Mouse (Mus musculus) hindbrain, embryonic 12.5 days (tissue): ENCODE data around the gene Snta1. TPM values are rescaled to one million over a fixed set of nuclear protein-coding genes. Genes with fewer than 3 reads are reported as not detected.
A peak's percentile ranks its signal among the peaks of the same experiment; 100 is the strongest.
"Not testable (repeated sequence)": the region's sequence is repeated elsewhere in the genome, so short reads cannot be mapped to it uniquely, and the experiment has no call there.

Experiments
- ATAC-seq: fragments of 200-750 bp; cut with Nextera tagmentation; 2 replicates; pipeline ENCODE4 v1.8.0; 2017; ENCODE audit warnings: moderate TSS enrichment; ENCODE audit not compliant: low FRiP score
- H3K27ac ChIP-seq: fragments of 300-500 bp; sonication (generic); 2 replicates; pipeline ENCODE4 v1.5.1; 2016; ENCODE audit warnings: mild to moderate bottlenecking
- H3K27me3 ChIP-seq: fragments of 300-500 bp; sonication (generic); 2 replicates; pipeline ENCODE4 v1.6.1; 2016; ENCODE audit warnings: mild to moderate bottlenecking
- H3K36me3 ChIP-seq: fragments of 300-500 bp; sonication (generic); 2 replicates; pipeline ENCODE4 v1.6.1; 2016; ENCODE audit warnings: mild to moderate bottlenecking
- H3K4me1 ChIP-seq: fragments of 300-500 bp; sonication (generic); 2 replicates; pipeline ENCODE4 v1.6.1; 2016
- H3K4me2 ChIP-seq: fragments of 300-500 bp; sonication (generic); replicated peaks from 2 replicates; pipeline ENCODE4 v1.6.1; 2016; ENCODE audit warnings: mild to moderate bottlenecking
- H3K4me3 ChIP-seq: fragments of 300-500 bp; sonication (generic); 2 replicates; pipeline ENCODE4 v1.5.1; 2016; ENCODE audit warnings: mild to moderate bottlenecking
- H3K9ac ChIP-seq: fragments of 300-500 bp; sonication (generic); 2 replicates; pipeline ENCODE4 v1.6.1; 2016; ENCODE audit warnings: mild to moderate bottlenecking, moderate library complexity
- H3K9me3 ChIP-seq: fragments of 300-500 bp; sonication (generic); replicated peaks from 2 replicates; pipeline ENCODE4 v1.6.1; 2016; ENCODE audit warnings: mild to moderate bottlenecking
- whole genome bisulfite sequencing: fragments of 180-500 bp; shearing (Covaris S2); methylation state at CpG from one replicate; pipeline ENCODE4 v1.1.7; 2016; 5-methylcytosine and 5-hydroxymethylcytosine counted together
- polyA plus RNA-seq: library from polyadenylated mRNA; unstranded; fragments of >200 nt; fragmentation: Nextera tagmentation; extraction: Ambion mirVana; gene quantifications from 2 replicates; pipeline ENCODE4 v1.2.1, GENCODE M21; 2016

Snta1 gene
- polyA plus RNA-seq, 1 experiment from 2014 or later: 8.9 TPM

DNA sequence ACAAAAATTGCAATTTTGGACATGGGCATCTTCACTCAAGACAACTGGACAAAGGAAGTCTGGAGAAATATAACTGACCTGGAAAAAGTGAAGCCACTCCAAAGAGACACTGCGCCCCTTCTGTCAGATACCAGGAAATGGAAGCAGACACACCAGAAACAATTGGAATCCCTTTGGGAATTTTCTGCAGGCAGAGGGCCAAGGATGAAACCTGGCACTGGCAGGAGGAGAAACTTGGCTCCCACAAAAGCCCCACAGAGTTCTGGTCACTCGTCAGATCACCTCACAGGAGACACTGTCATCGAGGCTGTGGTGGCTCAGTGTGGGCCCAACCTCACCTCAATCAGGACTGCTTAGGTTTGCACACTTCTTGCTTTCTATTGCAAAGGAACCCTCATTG is 13.3 kb downstream of the Snta1 start:
- Histone ChIP-seq H3K9me3 (no peaks in the 10 kb centered on the region), H3K36me3 (0 out of 2 replicates have a peak, but pooled peaks cover 2% of the 10 kb centered on the region), H3K27ac (no peak overlapping the region), H3K4me1 (no peaks in the 10 kb centered on the region), H3K4me3 (no peak overlapping the region), H3K9ac (no peak overlapping the region), H3K27me3 (no peaks in the 10 kb centered on the region), H3K4me2 (no peak overlapping the region)
- no peak for ATAC-seq
- WGBS: 80% methylated on average over 3 of the region's 3 CpGs

DNA sequence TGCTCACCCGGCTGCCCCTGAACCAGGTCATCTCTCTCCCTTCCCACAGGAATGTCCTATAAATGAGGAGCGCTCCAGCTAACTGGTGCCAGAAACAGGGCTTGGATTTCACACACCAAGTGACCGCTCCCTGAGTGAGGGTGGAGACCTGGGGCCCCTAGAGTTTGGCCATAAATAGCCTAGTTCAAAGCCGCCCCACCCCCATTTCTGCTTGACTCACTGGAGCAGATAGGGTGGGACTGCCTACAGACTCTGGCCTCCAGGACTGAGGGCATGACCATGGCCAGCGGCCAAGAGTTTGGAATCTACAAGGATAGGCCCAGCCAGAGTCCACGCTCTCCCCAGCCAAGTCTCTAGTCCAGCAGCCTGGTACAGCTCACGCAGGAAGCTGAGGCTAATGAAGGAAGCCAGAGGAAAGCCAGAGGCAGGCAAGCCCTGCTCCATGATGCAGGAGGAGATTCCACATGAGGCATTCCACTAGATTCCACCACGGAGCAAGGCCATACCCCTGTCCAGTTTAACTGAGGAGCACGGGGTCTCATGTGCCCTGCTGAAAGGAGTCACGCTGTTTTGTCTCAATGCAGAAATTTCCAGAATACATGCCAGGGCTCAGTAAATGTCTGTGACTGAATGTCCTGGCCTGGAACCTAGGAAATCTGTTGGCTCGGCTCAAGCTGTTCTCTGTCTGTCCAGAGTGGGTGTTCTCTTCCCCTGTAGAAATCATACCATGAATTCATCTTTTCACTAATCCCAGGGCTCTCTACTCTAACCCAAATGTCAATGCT is 17.5 kb downstream of the Snta1 start:
- H3K4me3 ChIP-seq: no peak overlapping the region
- no peaks in the 10 kb centered on the region for H3K9me3 ChIP-seq
- H3K4me1 ChIP-seq: no peaks in the 10 kb centered on the region
- no peak overlapping the region for H3K9ac ChIP-seq
- H3K27me3 ChIP-seq: no peaks in the 10 kb centered on the region
- H3K27ac ChIP-seq: no peak overlapping the region
- H3K4me2 ChIP-seq: no peak overlapping the region
- no peaks in the 10 kb centered on the region for H3K36me3 ChIP-seq
- 85% methylated on average over 11 of the region's 11 CpGs for WGBS
- no peak for ATAC-seq

DNA sequence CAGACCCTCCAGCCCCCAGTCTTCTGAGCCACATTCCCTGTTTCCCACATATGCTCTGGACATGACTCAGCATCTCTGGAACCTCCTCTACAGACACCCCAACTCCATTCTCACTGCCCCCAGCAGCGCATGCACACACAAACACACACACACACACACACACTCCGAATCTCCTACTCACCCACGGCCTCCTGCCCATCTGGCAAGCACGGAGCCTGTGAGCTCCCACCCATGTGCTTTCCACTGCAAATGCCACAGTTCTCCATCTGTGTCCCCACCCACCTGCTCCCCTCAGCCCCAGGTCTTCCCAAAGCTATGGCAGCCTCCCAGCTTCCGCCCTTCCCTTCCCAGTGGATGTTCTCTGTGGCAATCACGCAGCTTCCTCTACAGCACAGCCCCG is 28.8 kb downstream of the Snta1 start:
- Histone ChIP-seq H3K4me3 (no peak overlapping the region), H3K27me3 (no peaks in the 10 kb centered on the region)
- WGBS: 90% methylated on average over 7 of the region's 7 CpGs

DNA sequence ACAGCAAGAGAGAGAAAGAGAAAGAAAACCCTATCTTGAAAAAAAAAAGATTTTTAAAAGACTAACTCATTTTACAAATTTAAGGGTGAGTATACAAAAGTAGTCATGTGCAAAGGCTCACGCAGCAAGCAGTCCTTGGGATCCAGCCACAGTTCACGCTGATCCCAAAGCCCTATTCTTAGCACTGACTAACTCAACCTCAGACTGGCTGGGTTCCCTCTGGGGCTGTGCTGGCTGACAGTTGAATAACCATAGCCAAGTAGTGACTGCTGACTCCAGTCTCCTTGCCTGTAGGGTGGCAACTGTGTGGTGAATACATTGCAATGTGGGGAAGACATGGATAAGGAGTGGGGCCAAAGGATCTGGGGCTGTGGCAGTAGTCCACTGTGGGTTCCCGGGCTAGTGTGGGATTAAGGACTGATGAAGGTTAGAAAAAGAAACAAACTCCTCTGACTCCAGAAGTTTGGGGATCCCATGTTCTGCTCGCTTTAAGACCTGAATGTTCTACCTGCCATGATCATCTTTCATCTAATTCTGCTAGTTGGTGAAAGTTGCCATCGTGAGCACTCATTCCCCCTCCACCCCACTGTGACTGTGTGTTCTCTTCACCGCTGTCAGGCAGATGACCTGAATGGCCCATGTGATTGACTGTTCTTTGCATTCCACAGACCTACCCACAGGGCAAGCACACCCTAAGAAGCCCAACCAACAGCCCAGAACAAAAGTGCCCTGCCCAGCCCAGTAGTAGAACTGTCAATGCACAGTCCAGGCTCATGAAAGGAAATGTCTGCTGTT is 32.9 kb downstream of the Snta1 start:
- no peaks in the 10 kb centered on the region for H3K9me3 ChIP-seq
- no peak overlapping the region for H3K27ac ChIP-seq
- no peaks in the 10 kb centered on the region for H3K27me3 ChIP-seq
- ATAC-seq: no peak
- H3K4me1 ChIP-seq: peaks cover 3% of the 10 kb centered on the region; the same call in 1 of the 2 replicates
- no peak overlapping the region for H3K4me3 ChIP-seq
- 79% methylated on average over 6 of the region's 6 CpGs for WGBS
- no peaks in the 10 kb centered on the region for H3K36me3 ChIP-seq
- no peak overlapping the region for H3K4me2 ChIP-seq
- H3K9ac ChIP-seq: no peak overlapping the region

More for the DNA sequence above, 28.8 kb downstream of the Snta1 start:
- Histone ChIP-seq H3K9ac (no peak overlapping the region), H3K4me2 (no peak overlapping the region), H3K27ac (no peak overlapping the region), H3K36me3 (no peaks in the 10 kb centered on the region), H3K9me3 (no peaks in the 10 kb centered on the region), H3K4me1 (no peaks in the 10 kb centered on the region)
- no peak for ATAC-seq

DNA sequence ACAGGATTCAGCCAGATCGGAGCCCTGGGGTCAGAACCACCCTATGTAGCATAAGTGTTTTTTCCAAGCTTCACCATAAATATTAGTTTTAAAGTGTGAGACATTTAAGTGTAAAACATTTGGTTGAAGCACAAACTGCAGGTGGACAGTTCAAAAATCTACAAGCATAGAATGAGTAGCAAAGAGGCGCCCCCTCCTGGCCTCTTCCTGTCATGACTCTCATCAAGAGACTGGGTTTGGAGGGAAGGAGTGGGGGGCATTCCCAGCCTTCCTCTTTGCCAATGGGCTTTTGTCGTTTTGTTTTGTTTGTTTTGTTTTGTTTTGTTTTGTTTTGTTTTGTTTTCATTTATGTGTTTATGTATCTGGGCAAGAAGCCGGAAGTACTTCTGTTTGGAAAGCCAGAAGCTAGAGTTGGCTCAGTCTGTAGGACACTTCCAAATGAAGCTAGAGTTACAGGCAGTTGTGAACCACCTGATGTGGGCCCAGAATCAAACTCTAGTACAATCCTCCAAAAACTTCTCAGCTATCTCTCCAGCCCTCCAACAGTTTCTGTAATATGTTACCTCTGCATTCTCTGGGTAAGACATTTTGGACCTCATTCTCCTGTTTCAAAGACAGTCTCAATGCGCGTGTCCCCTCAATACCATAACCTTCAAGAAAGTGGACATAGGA is 33.8 kb downstream of the Snta1 start:
- no peaks in the 10 kb centered on the region for H3K9me3 ChIP-seq
- no peak overlapping the region for H3K4me3 ChIP-seq
- H3K27ac ChIP-seq: no peak overlapping the region
- no peaks in the 10 kb centered on the region for H3K27me3 ChIP-seq
- peaks cover 3% of the 10 kb centered on the region; the same call in 1 of the 2 replicates for H3K4me1 ChIP-seq
- H3K4me2 ChIP-seq: no peak overlapping the region
- WGBS: 61% methylated on average over 6 of the region's 6 CpGs
- no peak for ATAC-seq
- H3K9ac ChIP-seq: no peak overlapping the region
- H3K36me3 ChIP-seq: no peaks in the 10 kb centered on the region

DNA sequence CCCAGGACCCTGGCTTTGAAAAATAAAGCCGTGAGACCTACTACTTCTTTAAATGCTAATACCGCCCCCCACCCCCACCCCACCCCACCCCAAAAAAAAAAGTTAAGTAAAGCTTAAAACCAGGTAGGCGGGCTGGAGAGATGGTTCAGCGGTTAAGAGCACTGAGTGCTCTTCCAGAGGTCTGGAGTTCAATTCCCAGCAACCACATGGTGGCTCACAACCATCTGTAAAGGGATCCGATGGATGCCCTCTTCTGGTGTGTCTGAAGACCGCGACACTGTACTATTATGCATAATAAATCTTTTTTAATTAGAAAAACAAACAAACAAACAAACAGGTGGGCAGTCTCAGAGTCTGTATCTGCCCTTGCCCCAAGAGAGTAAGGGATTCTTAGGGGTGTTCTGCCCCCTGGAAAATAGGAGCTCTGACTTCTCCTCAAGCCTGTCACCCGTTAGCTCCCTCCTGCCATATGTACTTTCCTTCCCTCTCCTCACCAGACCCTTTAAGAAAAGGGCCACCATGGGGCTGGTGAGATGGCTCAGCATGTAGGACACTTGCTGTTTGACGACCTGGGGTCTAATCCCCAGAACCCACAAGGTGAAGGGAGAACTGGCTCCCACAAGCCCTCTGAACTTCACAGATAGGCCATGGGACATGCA is 34.9 kb downstream of the Snta1 start, which contains the start of gene Cdk5rap1:
Gene Cdk5rap1, minus strand, starts transcription at position 169 of the 659 bp plus-strand sequence.
- ATAC-seq: peak; percentile 37; the same call in 1 of the 2 replicates
- no peaks in the 10 kb centered on the region for H3K9me3 ChIP-seq
- peak within 1 kb of the TSS; percentile 55 for H3K4me3 ChIP-seq
- peaks cover 6% of the 10 kb centered on the region; the same call in 1 of the 2 replicates for H3K36me3 ChIP-seq
- H3K4me1 ChIP-seq: peaks cover 3% of the 10 kb centered on the region; the same call in 1 of the 2 replicates
- peak within 1 kb of the TSS; percentile 70 for H3K9ac ChIP-seq
- H3K4me2 ChIP-seq: peak within 1 kb of the TSS; percentile 75
- WGBS: 16% methylated on average over 9 of the region's 9 CpGs
- H3K27ac ChIP-seq: peak within 1 kb of the TSS; percentile 73
- H3K27me3 ChIP-seq: no peaks in the 10 kb centered on the region

DNA sequence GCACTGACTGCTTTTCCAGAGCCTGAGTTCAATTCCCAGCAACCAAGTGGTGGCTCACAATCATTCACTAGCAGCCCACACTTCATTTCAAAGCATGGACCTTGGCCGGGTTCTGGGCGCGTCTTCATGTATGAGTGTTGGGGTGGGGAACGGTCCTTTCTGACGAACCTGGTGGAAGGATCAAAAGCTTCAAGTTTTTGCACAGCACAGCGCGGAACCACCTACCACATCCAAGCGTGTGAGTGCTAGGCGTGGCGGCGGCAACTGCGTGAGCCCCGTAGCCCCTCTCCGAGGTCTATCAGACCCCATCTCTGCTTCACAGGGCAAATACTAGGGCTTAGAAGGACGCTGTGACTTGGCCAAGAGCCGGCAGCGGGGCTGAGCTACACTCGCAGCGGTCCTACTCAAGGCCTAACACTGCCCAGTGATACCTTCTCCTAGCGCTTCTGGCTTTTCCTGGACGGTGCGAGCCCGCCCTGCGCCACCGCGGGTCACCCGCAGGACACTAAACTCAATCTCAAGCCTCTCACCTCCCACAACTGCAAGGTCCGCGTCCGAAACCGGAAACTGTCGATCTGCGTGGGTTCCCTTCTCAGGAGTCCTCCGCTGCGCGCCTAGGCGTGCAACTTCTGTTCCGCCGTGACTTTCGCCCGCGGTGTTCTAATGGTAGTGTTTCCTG is 35.6 kb downstream of the Snta1 start:
- peak overlapping the region; percentile 73 for H3K27ac ChIP-seq
- peaks cover 10% of the 10 kb centered on the region for H3K36me3 ChIP-seq
- H3K4me3 ChIP-seq: peak overlapping the region; percentile 55
- peaks cover 3% of the 10 kb centered on the region; the same call in 1 of the 2 replicates for H3K4me1 ChIP-seq
- H3K4me2 ChIP-seq: peak overlapping the region; percentile 75
- H3K9me3 ChIP-seq: no peaks in the 10 kb centered on the region
- no peaks in the 10 kb centered on the region for H3K27me3 ChIP-seq
- under 1% methylated on average over 42 of the region's 42 CpGs for WGBS
- ATAC-seq: peak; percentile 79
- peak overlapping the region; percentile 70 for H3K9ac ChIP-seq

DNA sequence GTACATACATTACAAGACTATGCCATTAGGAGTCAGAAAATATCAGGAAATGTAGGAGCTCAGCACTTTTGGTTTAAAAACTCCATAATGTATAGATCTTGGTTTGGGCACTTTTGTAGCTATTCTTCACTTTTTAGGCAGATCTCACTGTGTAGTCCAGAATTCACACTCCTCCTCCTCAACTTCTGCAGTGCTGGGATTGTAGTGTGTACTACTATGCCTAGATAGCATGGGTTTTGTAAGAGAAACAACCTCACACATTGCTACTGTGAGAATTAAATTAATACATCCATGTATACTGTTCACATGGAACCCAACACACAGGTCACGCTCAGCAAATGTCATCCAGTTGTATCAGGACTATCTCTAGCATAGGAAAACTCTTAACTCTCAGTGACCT is 40.4 kb downstream of the Snta1 start:
- H3K4me1 ChIP-seq: no peaks in the 10 kb centered on the region
- ATAC-seq: no peak
- no peak overlapping the region for H3K9ac ChIP-seq
- 91% methylated on average over 1 of the region's 1 CpGs for WGBS
- peaks cover 35% of the 10 kb centered on the region for H3K36me3 ChIP-seq
- H3K4me3 ChIP-seq: no peak overlapping the region
- H3K9me3 ChIP-seq: no peaks in the 10 kb centered on the region
- no peaks in the 10 kb centered on the region for H3K27me3 ChIP-seq
- H3K4me2 ChIP-seq: no peak overlapping the region
- H3K27ac ChIP-seq: no peak overlapping the region

DNA sequence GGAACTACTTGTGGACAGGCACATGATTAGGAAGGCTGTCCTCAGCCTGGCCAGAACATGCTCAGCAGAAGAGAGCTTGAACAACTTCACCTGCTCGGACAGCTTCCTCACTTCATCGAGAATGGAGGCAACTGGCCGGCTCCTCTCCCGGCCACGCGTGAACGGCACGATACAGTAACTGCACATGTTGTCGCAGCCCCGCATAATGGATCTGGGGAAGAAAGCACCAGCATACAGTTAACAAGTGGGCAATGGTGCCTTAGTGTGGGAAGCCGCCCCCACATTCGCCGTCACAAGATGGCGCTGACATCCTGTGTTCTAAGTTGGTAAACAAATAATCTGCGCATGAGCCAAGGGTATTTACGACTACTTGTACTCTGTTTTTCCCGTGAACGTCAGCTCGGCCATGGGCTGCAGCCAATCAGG is 53.9 kb downstream of the Snta1 start:
- not testable (repeated sequence) for H3K27ac ChIP-seq

DNA sequence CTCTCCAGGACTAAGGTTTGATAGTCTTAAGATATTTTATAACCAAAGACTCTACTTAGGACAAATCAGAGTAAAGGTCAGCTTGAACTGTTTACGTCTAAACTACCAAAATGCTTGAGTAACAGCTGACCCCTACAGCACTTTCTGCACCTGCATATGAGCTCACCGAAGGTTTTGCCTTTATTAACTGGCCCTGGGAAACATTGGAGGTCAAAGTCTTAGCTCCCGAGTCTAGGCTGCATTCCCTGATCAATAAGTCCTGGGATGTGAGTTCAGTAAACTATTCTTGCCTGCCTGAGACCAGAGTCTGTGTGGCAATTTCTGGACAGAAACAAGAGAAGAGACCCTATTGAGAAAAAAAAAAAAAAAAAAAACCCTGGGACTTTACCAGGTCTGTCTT is 59.7 kb downstream of the Snta1 start:
- H3K36me3 ChIP-seq: peaks cover 49% of the 10 kb centered on the region

More for the DNA sequence above, 53.9 kb downstream of the Snta1 start:
- H3K4me3 ChIP-seq: peak overlapping the region; percentile 31
- not testable (repeated sequence) for H3K9me3 ChIP-seq, ATAC-seq, H3K27me3 ChIP-seq, H3K4me1 ChIP-seq, H3K9ac ChIP-seq
- 74% methylated on average over 16 of the region's 19 CpGs for WGBS
- H3K36me3 ChIP-seq: peaks cover 24% of the 10 kb centered on the region
- H3K4me2 ChIP-seq: peak overlapping the region; percentile 42

DNA sequence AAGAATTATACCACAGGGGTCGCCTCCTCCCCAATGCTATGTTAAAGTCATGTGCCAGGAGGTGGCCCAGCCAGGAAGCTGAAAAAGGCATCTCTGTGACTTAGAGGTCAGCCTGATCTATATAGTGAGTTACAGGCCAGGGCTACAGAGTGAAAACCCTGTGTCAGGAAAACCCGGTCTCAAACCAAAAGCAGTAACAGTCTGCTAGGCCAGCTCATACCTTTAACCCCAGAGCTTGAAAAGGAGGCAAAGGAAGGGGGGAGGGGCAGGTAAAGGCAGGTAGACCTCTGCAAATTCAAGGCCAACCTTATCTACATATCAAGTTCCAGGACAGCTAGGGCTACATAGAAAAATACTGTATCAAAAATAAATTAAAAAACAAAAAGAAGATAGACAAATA is 68.5 kb downstream of the Snta1 start:
- no peak overlapping the region for H3K27ac ChIP-seq
- peaks cover 21% of the 10 kb centered on the region for H3K36me3 ChIP-seq
- no peak overlapping the region for H3K4me3 ChIP-seq
- H3K9me3 ChIP-seq: no peaks in the 10 kb centered on the region
- no peak overlapping the region for H3K4me2 ChIP-seq
- H3K4me1 ChIP-seq: no peaks in the 10 kb centered on the region
- no peak for ATAC-seq
- no peaks in the 10 kb centered on the region for H3K27me3 ChIP-seq
- H3K9ac ChIP-seq: no peak overlapping the region
- 75% methylated on average over 2 of the region's 2 CpGs for WGBS

More for the DNA sequence above, 59.7 kb downstream of the Snta1 start:
- H3K4me2 ChIP-seq: no peak overlapping the region
- H3K4me1 ChIP-seq: no peaks in the 10 kb centered on the region
- no peaks in the 10 kb centered on the region for H3K27me3 ChIP-seq
- no peak overlapping the region for H3K4me3 ChIP-seq
- no peaks in the 10 kb centered on the region for H3K9me3 ChIP-seq
- H3K9ac ChIP-seq: no peak overlapping the region
- WGBS: 91% methylated on average over 3 of the region's 3 CpGs
- H3K27ac ChIP-seq: no peak overlapping the region
- ATAC-seq: no peak
